Mouse (Mus musculus): Measurements from ENCODE around the gene Asb10.
A peak's percentile ranks its signal among the peaks of the same experiment; 100 is the strongest.

- TF ChIP-seq CTCF (IDR thresholded peaks at IDR 0.05; ENCODE audit: extremely low read depth, insufficient read depth, low read length) (peak; percentile 58), POLR2A (IDR thresholded peaks at IDR 0.05; ENCODE audit: extremely low read depth, insufficient read depth, low read length) (no peak)
These were observed 30.1 kb downstream of the Asb10 start for GRCm38 (mm10) chr5:24510635-24511034.
